In genomic region chr12:32774592-32774991, GRCm38 (mm10) we compare ENCODE assay signal across 1 mouse cellular context.
A peak's percentile ranks its signal among the peaks of the same experiment; 100 is the strongest.
TF ChIP-seq lines count a peak whose summit lies in the region.

No protein-coding gene starts in this region.

TF ChIP-seq in CH12.LX, 34 proteins besides CTCF, POLR2A, EP300 and RAD21 (continued from another document):
- TF ChIP-seq POLR2AphosphoS2 (IDR thresholded peaks at IDR 0.05; ENCODE audit: low read depth, low read length) = no peak
- peak; percentile 69 for TF ChIP-seq TCF12 (IDR thresholded peaks at IDR 0.05; ENCODE audit: low read depth, low read length)
- peak; percentile 56 for TF ChIP-seq USF1 (IDR thresholded peaks at IDR 0.05; ENCODE audit: low read depth, low read length)
- TF ChIP-seq CHD1 (IDR thresholded peaks at IDR 0.05; ENCODE audit: low read depth, low read length) = no peak
- TF ChIP-seq E2F4 (IDR thresholded peaks at IDR 0.05; ENCODE audit: insufficient replicate concordance, low read depth, low read length) = no peak
- no peak for TF ChIP-seq MAZ (IDR thresholded peaks at IDR 0.05; ENCODE audit: low read depth, low read length)
